Mouse (Mus musculus): ENCODE measurements around the gene Gpatch8. TPM values are rescaled to one million over a fixed set of nuclear protein-coding genes. Genes with fewer than 3 reads are reported as not detected.
"Not testable (repeated sequence)": the region's sequence is repeated elsewhere in the genome, so short reads cannot be mapped to it uniquely, and the experiment has no call there.

Gpatch8 gene
- total RNA-seq, 2 experiments from 2014 or later: 46.6 to 55.7 TPM

DNA sequence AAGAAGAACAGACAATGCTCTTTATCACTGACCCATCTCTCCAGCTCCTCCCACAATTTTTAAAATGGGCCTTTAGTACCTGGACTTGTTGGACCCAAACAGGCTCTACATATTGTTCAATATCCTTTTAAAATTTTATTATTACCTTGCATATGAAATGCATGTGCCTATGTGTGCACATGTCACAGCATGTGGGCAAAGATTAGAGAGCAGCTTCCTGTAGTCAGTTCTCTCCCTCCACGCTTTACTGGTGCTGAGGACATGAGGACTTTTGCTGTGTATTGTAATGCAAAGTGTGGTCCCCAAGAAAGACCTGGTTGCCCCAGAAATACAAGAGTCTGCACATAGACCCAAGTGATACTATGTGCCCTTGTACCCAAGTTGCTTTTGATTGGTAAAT, 18.8 kb upstream of the Gpatch8 start:
- DNase-seq (ENCODE audit: low spot score in 2 of 2): no peak
- intact Hi-C loops (cut with DNase I): no loop called here

DNA sequence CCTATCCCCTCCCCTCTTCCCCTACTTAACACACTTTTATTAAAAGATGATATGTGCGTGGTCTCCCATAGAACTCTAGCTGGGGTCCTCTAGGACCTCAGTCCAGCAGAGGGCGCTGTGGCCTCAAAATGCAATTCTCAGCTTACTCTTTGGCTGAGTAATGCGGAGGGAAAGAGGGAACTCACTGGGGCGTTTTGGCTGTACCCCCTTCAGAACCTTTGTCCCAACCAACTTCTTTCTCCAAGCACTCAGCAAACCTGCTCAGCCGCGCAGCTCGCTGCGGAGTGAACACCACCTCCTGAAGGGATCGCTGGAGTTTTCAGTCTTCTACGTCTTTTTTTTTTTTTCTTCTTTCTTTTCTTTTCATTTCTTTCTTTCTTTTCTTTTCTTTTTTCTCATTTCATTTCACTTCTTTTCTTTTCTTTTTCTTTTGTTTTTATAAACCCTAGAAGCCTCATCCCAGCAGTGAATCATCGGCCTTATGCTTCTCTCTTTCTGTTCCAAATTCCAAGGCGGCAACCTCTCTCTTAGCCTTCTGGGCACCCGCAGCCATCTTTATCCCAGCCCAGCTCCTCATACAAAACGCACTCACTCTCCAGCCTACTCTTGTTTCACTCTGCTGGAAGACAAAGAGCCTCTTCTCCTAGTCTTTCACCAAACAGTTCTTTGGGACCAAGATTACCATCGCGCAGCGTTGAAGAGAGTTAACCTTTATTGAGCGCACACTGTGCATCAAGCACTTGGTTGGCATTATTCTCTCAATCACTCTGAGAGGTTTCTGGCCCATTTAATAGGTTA, 16.9 kb upstream of the Gpatch8 start:
- peak; percentile 73 for DNase-seq (ENCODE audit: low spot score in 2 of 2)
- intact Hi-C loops (cut with DNase I): loop anchor here (1.0 kb wide), 1 partner anchor 78 kb away; no protein-coding TSS in a partner anchor

DNA sequence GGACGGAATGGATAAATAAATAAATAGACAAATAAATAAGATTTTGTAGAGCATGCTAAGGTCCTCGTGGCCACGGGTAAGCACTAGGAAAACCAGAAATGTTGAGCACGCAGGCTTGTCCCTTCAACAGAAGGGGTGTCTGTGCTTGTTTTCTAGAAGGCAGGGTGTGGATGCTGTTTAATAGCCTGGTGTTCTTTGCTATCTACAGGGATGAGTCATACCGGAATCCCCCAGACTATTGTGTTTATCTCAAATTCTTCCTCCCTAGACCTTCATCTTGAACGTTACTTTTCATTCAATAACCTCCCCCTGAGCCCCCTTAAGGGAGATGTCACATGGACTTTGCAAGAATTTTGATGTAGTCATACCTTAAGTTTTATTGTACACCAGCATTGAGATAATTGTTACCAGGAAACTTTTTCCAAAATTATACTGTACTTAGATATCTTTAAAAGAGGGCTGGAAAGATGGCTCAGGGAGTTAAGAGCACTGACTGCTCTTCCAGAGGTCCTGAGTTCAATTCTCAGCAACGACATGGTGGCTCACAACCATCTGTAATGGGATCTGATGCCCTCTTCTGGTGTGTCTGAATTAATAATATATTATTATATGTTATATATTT, 12.7 kb upstream of the Gpatch8 start:
- intact Hi-C loops (cut with DNase I): no loop called here
- no peak for DNase-seq (ENCODE audit: low spot score in 2 of 2)

DNA sequence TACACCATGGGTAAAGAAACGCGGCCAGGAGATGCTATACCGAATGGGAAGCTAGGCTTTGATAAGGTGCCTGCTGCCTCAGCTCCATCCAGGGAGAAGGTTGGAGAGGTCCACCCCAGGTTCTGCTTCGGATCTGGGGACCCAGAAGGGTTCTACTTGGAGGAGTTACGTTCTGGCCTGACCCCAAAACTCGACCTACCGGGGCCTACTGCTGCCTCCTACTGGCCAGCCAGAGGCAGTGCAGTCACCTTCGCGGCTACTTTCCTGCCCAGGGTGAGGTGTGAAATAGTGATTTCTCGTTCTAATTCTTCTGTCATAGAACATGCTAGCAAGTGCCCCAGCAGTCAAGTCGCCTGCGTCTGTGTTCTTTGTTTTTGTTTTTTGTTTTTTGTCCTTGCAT, 12.0 kb upstream of the Gpatch8 start:
- DNase-seq (ENCODE audit: low spot score in 2 of 2): no peak
- intact Hi-C loops (cut with DNase I): no loop called here

DNA sequence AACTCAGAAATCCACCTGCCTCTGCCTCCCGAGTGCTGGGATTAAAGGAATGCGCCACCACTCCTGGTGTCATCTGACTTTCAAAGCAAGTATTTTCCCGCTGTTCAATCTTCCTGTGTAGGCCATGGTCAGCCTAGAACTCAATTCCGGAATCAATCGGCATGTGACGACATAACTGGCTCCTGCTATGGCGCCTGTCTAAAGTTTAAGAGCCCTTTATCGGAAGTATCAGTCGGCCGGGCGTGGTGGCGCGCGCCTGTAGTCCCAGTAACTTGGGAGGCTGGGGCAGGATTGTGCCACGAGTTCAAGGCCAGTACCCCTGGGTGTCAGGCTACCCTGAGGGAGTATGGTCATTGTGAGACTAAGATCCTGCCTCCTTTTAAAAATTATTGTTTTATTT, 11.5 kb upstream of the Gpatch8 start:
- intact Hi-C loops (cut with DNase I): no loop called here
- no peak for DNase-seq (ENCODE audit: low spot score in 2 of 2)

DNA sequence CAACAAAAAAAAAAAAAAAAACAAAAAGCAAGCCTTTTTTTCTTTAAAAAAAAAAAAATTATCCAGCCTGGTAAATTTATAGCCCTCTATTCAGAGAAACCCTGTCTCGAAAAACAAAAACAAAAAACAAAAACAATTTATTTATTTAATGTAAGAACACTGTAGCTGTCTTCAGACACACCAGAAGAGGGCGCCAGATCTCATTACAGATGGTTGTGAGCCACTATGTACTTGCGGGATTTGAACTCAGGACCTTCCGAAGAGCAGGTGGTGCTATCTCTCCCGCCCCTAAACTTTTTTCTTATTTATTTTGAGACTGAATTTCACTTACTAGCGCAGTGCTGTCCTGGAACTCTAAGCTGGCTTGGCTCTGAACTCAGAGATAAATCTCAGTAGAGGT, 11.0 kb upstream of the Gpatch8 start:
- intact Hi-C loops (cut with DNase I): no loop called here
- no peak for DNase-seq (ENCODE audit: low spot score in 2 of 2)

DNA sequence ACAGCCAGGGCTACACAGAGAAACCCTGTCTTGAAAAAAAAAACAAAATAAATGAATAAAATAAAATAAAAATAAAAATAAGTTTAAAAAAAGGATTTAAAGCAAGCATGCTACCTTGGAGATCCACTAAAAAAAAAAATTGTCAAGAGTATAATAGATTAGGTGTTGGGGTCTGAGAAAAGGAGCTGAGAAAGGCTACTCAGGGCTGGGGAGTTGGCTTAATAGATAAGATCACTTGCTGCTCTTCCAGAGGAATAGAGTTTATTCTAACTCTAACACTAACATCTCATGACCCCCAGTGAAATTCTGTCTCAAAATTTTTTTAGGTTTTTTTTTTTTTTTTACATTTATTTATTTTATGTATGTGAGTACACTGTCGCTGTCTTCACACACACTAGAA, 10.1 kb upstream of the Gpatch8 start:
- intact Hi-C loops (cut with DNase I): no loop called here
- DNase-seq (ENCODE audit: low spot score in 2 of 2): no peak

DNA sequence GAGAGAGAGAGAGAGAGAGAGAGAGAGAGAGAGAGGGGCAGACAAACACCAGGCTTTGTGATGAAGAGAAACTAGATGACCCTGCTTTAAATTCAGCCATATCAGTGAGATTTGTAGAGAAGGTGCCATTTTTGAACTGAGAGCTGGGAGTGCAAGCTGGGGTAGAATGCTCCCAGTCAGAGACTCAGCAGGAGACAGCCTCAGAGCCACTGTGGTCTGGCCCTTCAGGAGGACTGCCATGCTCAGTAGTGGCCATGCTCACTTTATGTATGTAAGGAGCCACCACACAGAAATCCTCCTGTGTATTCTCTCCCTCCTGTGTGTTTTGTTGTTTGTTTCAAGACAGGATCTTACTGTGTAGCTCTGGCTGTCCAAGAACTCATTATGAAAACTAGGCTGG, 9.5 kb upstream of the Gpatch8 start:
- no peak for DNase-seq (ENCODE audit: low spot score in 2 of 2)
- intact Hi-C loops (cut with DNase I): no loop called here

DNA sequence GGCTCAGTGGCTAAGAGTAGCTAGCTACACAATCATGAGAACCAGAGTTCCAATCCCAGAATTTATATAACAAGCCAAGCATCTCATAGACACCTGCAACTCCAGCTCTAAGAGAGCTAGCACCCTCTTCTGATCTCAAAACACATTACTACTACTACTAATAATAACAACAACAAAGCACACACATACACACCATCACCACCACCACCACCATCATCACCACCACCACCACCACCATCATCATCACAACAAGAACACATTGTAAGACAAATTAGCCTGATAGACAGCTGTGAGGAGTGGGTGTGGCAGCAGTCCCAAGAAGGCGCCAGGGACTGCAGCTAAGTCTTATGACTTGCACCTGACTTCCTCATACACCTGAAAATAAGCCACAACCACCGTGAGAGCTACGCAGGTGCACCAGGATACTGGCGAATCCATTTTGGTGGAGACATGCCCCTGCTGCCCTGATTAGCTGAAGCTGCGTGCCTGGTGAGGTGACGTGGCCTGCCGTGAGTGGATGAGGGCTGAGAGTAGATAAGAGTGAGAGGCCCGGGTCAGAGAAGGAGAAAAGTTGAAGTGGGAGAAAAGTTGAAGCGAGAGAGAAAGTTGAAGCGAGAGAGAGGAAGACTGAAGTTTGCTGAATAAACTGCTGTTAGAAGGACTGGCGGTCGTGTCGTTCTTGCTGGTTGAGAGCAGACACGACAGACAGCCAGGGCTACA, 8.9 kb upstream of the Gpatch8 start:
- DNase-seq (ENCODE audit: low spot score in 2 of 2); intact Hi-C loops (cut with DNase I): not testable (repeated sequence)

DNA sequence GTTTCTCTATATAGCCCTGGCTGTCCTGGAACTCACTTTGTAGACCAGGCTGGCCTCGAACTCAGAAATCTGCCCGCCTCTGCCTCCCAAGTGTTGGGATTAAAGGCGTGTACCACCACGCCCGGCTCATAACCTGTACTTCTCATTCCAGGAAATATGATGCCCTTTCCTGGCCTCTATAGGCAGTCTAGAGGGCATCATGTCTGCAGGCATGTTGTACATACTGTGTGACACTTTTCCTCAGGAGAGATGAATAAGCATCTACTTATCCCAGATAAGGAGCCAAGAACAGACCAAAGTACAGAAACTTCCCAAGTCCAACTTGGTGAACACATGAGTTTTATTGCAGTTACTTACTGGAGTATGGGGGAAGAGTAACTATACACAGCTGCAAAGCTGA, 2.5 kb upstream of the Gpatch8 start:
- DNase-seq (ENCODE audit: low spot score in 2 of 2): no peak
- intact Hi-C loops (cut with DNase I): loop anchor here (5.0 kb wide), 1 partner anchor 71 kb away; no protein-coding TSS in a partner anchor

DNA sequence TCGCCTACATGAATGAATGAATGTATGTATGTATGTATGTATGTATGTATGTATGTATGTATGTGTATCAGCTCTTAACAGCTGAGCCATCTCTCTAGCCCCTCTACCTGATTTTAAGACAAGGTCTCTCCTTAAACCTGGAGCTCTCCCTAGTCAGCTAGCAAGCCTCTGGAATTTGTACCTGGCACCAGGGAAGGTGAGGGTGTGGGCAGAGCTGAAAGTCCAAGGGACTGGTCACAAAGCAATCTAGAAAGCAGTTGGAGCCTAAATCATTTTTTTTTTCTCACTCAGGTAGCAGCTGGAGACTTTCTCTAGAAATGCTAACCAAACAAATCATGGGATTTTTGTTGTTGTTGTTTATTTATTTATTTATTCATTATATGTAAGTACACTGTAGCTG, 1.2 kb upstream of the Gpatch8 start:
- intact Hi-C loops (cut with DNase I): loop anchor here (5.0 kb wide), 1 partner anchor 70 kb away; no protein-coding TSS in a partner anchor
- no peak for DNase-seq (ENCODE audit: low spot score in 2 of 2)

DNA sequence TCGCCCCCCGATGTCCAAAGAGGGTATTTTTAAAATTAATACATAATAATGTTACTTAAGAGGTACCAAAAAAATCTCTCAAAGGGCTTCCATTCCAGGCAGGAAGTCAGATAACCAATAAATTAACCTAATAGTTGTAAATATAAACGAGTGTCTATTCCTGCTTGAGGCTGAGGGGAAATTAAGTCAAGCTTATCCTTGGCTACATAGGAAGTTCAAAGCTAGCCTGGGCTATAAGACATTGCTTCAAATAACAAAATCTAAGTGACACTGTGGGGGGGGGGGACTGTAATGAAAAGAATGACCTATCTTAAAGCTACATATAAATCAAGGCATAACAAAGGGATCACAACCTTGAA, 503 bp upstream of the Gpatch8 start:
- intact Hi-C loops (cut with DNase I): loop anchor here (5.0 kb wide), 1 partner anchor 69 kb away; no protein-coding TSS in a partner anchor
- DNase-seq (ENCODE audit: low spot score in 2 of 2): no peak

DNA sequence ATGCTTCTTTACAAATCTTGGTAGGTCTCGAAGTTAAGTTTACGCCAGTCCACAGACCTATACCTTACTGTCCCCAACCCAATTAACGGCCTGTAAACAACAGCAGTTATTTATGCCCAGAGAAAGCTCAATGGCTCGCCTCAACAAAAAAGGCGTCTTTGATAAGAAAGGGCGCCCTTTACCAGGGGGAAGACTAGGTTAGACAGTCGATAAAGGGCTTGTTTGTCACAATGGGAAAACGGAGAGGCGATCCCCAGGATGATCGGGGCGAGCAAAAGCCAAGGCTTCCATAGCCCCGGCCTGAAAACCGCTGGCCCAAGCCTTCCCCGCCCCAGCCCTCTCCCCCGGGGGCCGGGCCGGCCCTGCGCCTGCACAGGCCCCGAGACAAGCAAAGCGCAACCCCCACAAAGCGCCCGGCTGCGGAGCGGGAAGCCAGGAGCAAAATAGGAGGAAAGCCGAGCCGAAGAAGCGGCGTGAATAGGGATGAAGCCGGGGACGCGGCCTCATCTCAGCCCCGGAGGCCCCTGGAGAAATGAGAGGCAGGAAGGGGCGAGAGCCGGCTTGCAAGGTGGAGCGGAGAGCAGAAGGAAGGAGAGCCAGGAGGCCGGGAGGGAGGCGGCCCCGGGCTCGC, 677 bp downstream of the Gpatch8 start:
- intact Hi-C loops (cut with DNase I): loop anchor here (5.0 kb wide), 1 partner anchor 68 kb away; no protein-coding TSS in a partner anchor
- peak in 1 of 2 experiments; percentile 60 for DNase-seq (ENCODE audit: low spot score in 2 of 2)

DNA sequence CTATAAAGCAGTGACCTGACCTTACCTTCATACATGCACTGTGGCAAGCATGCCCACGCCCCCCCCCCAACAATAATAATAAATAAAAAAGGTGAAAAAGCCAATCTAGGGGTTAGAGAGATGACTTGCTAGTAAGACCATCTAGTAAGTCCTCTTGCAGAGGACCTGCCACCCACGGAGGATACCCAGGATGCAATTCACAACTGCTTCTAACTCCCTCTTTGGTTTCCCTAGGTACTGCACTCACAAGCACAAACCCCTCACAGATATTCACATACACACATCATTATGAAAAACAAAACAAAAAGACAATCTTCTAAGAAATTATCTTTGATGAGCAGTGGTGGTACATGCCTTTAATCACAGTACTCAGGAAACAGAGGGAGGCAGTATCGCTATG, 4.1 kb downstream of the Gpatch8 start:
- intact Hi-C loops (cut with DNase I): no loop called here

DNA sequence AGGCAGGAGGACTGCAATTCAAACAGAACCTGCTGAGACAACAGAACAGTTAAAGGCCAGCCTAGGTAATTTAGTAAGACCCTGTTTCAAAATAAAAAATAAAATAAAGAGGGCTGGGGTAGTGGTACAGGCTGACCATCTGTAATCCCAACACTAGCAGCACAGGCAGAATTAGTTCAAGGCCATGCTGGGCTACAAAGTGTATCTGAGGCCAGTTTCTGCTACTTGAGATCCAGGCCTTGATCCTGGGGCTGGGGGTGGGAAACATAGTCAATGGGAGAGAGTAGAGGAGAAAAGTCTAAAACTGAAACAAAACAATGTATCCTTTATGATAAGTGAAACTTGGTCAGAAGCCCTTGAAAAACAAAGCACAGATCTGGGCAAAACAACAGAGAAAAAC, 5.0 kb downstream of the Gpatch8 start:
- no peak for DNase-seq (ENCODE audit: low spot score in 2 of 2)
- intact Hi-C loops (cut with DNase I): no loop called here

More for the DNA sequence above, 4.1 kb downstream of the Gpatch8 start:
- no peak for DNase-seq (ENCODE audit: low spot score in 2 of 2)

DNA sequence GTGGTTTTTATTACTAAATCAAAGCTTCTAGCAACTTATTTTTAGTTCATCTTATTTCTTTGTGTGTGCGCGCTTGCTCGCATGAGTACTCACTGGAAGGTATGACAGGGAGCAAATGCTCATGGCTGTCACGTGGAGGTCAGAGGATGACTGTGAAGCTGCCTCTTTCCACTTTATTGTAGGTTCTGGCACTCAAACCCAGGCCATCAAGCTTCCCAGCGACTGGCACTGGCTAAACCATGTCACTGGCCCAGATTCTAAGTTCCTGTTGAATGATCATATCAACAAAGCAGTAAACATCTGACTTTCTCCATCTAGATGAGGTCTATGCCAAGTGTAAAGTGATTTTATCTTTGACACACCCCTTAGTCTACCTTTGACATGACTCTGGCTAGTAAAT, 14.7 kb downstream of the Gpatch8 start:
- intact Hi-C loops (cut with DNase I): no loop called here
- no peak for DNase-seq (ENCODE audit: low spot score in 2 of 2)

DNA sequence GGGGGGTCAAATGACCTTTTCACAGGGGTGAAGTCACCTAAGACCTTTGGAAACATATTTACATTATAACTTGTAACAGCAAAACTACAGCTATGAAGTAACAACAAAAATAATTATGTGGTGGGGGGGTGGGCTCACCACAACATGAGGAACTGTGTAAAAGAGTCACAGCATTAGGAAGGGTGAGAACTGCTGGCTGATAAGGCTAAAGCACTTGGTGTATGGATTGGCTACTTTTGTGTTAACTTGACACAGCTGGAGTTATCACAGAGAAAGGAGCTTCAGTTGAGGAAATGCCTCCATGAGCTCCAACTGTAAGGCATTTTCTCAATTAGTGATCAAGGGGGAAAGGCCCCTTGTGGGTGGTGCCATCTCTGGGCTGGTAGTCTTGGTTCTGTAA, 15.9 kb downstream of the Gpatch8 start:
- intact Hi-C loops (cut with DNase I); DNase-seq (ENCODE audit: low spot score in 2 of 2): not testable (repeated sequence)

DNA sequence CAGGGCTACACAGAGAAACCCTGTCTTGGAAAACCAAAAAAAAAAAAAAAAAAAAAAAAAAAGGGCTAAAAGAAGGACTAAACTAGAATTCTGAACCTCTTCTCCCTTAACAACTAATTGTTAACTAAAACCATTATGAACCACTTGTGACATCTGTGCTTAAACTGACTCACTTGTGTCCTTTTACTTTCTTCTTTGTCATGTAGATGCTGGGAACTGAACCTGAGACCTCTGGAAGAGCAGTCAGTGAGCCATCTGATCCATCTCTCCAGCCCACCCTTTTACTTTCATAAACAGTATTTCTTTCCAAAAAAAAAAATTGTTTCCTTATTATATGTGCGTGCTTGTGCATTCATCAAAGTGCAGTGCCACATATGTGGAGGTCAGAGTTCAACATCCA, 16.5 kb downstream of the Gpatch8 start:
- no peak for DNase-seq (ENCODE audit: low spot score in 2 of 2)
- intact Hi-C loops (cut with DNase I): no loop called here

DNA sequence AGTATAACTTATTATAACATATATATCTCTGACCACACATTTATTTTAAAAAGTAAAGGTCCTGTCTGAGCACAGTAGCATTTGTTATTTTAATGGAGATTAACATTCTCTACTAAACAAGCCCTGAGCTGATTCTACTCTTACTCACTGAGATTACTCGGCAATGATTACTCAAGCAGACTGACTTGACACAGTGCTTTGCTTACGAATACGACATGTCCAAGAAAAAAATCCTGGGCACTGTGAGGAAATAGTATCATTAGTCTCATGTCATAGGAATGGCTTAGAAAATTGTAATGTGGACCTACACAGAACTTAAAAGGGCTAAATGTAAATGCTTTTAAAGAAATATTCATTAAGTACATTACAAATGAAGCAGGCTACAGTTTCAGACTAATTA, 20.0 kb downstream of the Gpatch8 start:
- intact Hi-C loops (cut with DNase I): no loop called here
- DNase-seq (ENCODE audit: low spot score in 2 of 2): no peak

DNA sequence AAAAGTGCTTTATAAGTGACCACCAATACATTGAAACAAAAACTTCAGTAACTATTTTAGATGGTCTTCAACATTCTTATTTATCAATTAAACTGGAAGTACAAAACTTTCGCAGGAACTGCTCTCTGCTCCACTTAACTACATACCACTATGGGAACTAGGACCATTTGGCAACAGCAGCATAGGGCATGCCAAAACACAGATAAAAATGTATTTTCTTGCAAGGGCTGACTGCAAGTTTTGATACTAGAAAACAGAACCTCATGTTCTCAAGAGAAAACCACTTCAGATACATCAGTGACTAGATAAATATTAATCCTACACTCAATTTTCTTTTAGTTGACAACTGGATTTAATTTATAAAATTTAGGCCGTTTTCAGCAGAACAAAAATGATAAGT, 22.1 kb downstream of the Gpatch8 start:
- DNase-seq (ENCODE audit: low spot score in 2 of 2): no peak
- intact Hi-C loops (cut with DNase I): no loop called here
